Mouse (Mus musculus): ENCODE results near the gene Il11ra1.
"Not testable (repeated sequence)": the region's sequence is repeated elsewhere in the genome, so short reads cannot be mapped to it uniquely, and the experiment has no call there.

Il11ra1 gene

DNA sequence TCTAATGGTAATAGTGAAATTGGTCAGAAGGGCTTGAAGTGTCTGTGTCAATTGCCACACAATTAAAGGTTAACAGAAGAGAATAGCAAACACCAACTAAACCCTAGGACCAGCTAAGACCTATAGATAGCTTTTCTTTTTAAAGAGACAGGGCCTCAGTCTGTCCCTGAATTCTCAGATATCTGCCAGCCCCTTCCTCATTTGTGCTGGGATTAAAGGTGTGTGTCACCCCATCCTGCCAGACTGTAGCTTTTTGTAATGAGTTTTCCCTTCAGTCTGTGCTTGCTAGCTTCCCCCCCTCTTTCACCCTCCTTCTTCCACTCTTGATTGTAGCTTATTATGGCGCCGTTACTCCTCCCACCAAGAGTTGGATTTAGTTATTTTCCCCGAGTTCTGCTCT, 83.4 kb downstream of the Il11ra1 start:
- not testable (repeated sequence) for DNase-seq

Measured in thymus, adult 18-20 months (tissue).